Mouse (Mus musculus) megakaryocyte, embryonic 14.5 days (primary cell): ENCODE results near the gene Loxl3.

Experiments used
- FLI1 ChIP-seq: IDR thresholded peaks from 2 replicates; pipeline ENCODE4 v1.6.1; 2012; ENCODE audit warnings: low read length, inconsistent platforms, mixed read lengths
- GATA1 ChIP-seq: IDR thresholded peaks from 3 replicates; pipeline ENCODE4 v1.6.1; 2012; ENCODE audit warnings: mixed read lengths, low read length, inconsistent platforms, borderline replicate concordance

DNA sequence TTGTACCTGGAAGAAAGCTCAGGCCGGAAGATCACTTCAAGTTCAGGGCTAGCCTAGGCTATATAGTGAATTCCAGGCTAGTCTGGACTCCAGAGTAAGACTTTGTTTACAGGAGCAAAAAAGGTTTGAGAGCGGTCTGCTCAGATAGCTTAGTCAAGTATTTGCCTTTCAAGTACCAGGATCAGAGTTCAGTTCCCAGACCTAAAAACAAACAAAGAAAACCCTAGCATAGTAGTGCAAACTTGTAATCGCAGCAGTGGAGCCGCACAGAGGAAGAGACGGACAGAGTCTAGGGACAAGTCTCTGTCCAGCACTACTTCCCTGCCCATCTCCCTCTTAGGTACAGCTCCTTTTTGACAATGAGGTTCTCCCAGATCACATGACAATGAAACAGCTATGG is 46.2 kb downstream of the Loxl3 start:
- TF ChIP-seq GATA1: no peak
- no peak for TF ChIP-seq FLI1
